Mouse (Mus musculus) hindbrain, embryonic 16.5 days (tissue): Measurements from ENCODE around the gene Nr6a1. TPM values are rescaled to one million over a fixed set of nuclear protein-coding genes. Genes with fewer than 3 reads are reported as not detected.
A peak's percentile ranks its signal among the peaks of the same experiment; 100 is the strongest.

ENCODE experiments used
- ATAC-seq: fragments of 200-750 bp; cut with Nextera tagmentation; 2 replicates; pipeline ENCODE4 v1.8.0; 2017; ENCODE audit warnings: moderate TSS enrichment, moderate library complexity
- H3K27ac ChIP-seq: fragments of 300-500 bp; sonication (generic); 2 replicates; pipeline ENCODE4 v1.5.1; 2014; ENCODE audit warnings: low read depth, mild to moderate bottlenecking, control low read depth, low read length, moderate library complexity
- H3K27me3 ChIP-seq: fragments of 300-500 bp; sonication (generic); replicated peaks from 2 replicates; pipeline ENCODE4 v1.6.1; 2014; ENCODE audit warnings: low read length; ENCODE audit not compliant: control insufficient read depth, insufficient read depth
- H3K36me3 ChIP-seq: fragments of 300-500 bp; sonication (generic); 2 replicates; pipeline ENCODE4 v1.6.1; 2014; ENCODE audit warnings: mild to moderate bottlenecking, low read length, moderate library complexity, mixed read lengths; ENCODE audit not compliant: control insufficient read depth, insufficient read depth
- H3K4me1 ChIP-seq: fragments of 300-500 bp; sonication (generic); 2 replicates; pipeline ENCODE4 v1.6.1; 2014; ENCODE audit warnings: low read depth, low read length; ENCODE audit not compliant: control insufficient read depth, insufficient read depth
- H3K4me2 ChIP-seq: fragments of 300-500 bp; sonication (generic); 2 replicates; pipeline ENCODE4 v1.6.1; 2014; ENCODE audit warnings: mild to moderate bottlenecking, low read length, control low read depth, moderate library complexity
- H3K4me3 ChIP-seq: fragments of 300-500 bp; sonication (generic); 2 replicates; pipeline ENCODE4 v1.5.1; 2014; ENCODE audit warnings: mild to moderate bottlenecking, low read length, control low read depth, moderate library complexity
- H3K9ac ChIP-seq: fragments of 300-500 bp; sonication (generic); 2 replicates; pipeline ENCODE4 v1.6.1; 2014; ENCODE audit warnings: low read depth, mild to moderate bottlenecking, control low read depth, low read length, moderate library complexity
- H3K9me3 ChIP-seq: fragments of 300-500 bp; sonication (generic); 2 replicates; pipeline ENCODE4 v1.6.1; 2014; ENCODE audit warnings: mild to moderate bottlenecking, low read length, moderate library complexity; ENCODE audit not compliant: control insufficient read depth
- WGBS: fragments of 180-500 bp; shearing (Covaris S2); extraction: QIAGEN DNeasy Blood & Tissue Kit; methylation state at CpG from one replicate; pipeline ENCODE4 v1.1.7; 2014; 5-methylcytosine and 5-hydroxymethylcytosine counted together
- polyA plus RNA-seq: library from polyadenylated mRNA; unstranded; fragments of >200 nt; fragmentation: Nextera tagmentation; extraction: Ambion mirVana; gene quantifications from 2 replicates; pipeline ENCODE4 v1.2.1, GENCODE M21; 2015

The Nr6a1 gene
- polyA plus RNA-seq, 1 experiment from 2014 or later, result 2.4 TPM

GRCm38 (mm10) chr2:38695770-38696169 lies 231.7 kb downstream of the Nr6a1 start:
- WGBS, result 51% methylated on average over 9 of the region's 9 CpGs
- H3K36me3 ChIP-seq, result no peaks in the 10 kb centered on the region
- H3K9me3 ChIP-seq, result no peaks in the 10 kb centered on the region
- no peaks in the 10 kb centered on the region for H3K27me3 ChIP-seq
- no peak overlapping the region for H3K4me2 ChIP-seq
- no peak overlapping the region for H3K9ac ChIP-seq
- H3K4me1 ChIP-seq, result peaks cover 8% of the 10 kb centered on the region
- no peak overlapping the region for H3K4me3 ChIP-seq
- no peak for ATAC-seq
- H3K27ac ChIP-seq, result no peak overlapping the region

- ATAC-seq, result no peak
- Histone ChIP-seq H3K4me2 (no peak overlapping the region), H3K4me1 (peaks cover 12% of the 10 kb centered on the region), H3K36me3 (no peaks in the 10 kb centered on the region), H3K27me3 (no peaks in the 10 kb centered on the region), H3K27ac (no peak overlapping the region), H3K9ac (no peak overlapping the region), H3K4me3 (no peak overlapping the region), H3K9me3 (no peaks in the 10 kb centered on the region)
- 25% methylated on average over 8 of the region's 8 CpGs for WGBS
These were observed 235.9 kb downstream of the Nr6a1 start for GRCm38 (mm10) chr2:38691542-38691941.

GRCm38 (mm10) chr2:38689881-38690280 lies 237.6 kb downstream of the Nr6a1 start:
- Histone ChIP-seq H3K9ac (no peak overlapping the region), H3K36me3 (no peaks in the 10 kb centered on the region), H3K9me3 (no peaks in the 10 kb centered on the region), H3K4me1 (peaks cover 12% of the 10 kb centered on the region), H3K27me3 (no peaks in the 10 kb centered on the region), H3K4me2 (no peak overlapping the region), H3K4me3 (no peak overlapping the region), H3K27ac (no peak overlapping the region)
- ATAC-seq, result no peak
- WGBS, result 20% methylated on average over 1 of the region's 1 CpGs

- WGBS, result 3% methylated on average over 25 of the region's 29 CpGs
- Histone ChIP-seq H3K36me3 (no peaks in the 10 kb centered on the region), H3K4me2 (peak overlapping the region; percentile 67), H3K27me3 (no peaks in the 10 kb centered on the region), H3K9me3 (no peaks in the 10 kb centered on the region), H3K4me3 (peak overlapping the region; percentile 34), H3K9ac (peak overlapping the region; percentile 61), H3K27ac (peak overlapping the region; percentile 42; the same call in 1 of the 2 replicates), H3K4me1 (peaks cover 12% of the 10 kb centered on the region)
- ATAC-seq, result peak; percentile 85
These were observed 238.5 kb downstream of the Nr6a1 start for GRCm38 (mm10) chr2:38688791-38689520.

GRCm38 (mm10) chr2:38685746-38686145 lies 241.7 kb downstream of the Nr6a1 start:
- no peak for ATAC-seq
- no peak overlapping the region for H3K9ac ChIP-seq
- WGBS, result 76% methylated on average over 3 of the region's 3 CpGs
- H3K27ac ChIP-seq, result no peak overlapping the region
- H3K4me1 ChIP-seq, result peaks cover 12% of the 10 kb centered on the region
- H3K4me3 ChIP-seq, result no peak overlapping the region
- H3K9me3 ChIP-seq, result no peaks in the 10 kb centered on the region
- H3K36me3 ChIP-seq, result no peaks in the 10 kb centered on the region
- no peak overlapping the region for H3K4me2 ChIP-seq
- no peaks in the 10 kb centered on the region for H3K27me3 ChIP-seq

- Histone ChIP-seq H3K4me2 (no peak overlapping the region), H3K9me3 (no peaks in the 10 kb centered on the region), H3K27ac (no peak overlapping the region), H3K4me3 (no peak overlapping the region), H3K36me3 (no peaks in the 10 kb centered on the region), H3K4me1 (peaks cover under 1% of the 10 kb centered on the region; the same call in 1 of the 2 replicates), H3K27me3 (no peaks in the 10 kb centered on the region), H3K9ac (no peak overlapping the region)
- no peak for ATAC-seq
- WGBS, result 81% methylated on average over 5 of the region's 5 CpGs
These were observed 244.4 kb downstream of the Nr6a1 start for GRCm38 (mm10) chr2:38683083-38683482.

GRCm38 (mm10) chr2:38682209-38682608 lies 245.3 kb downstream of the Nr6a1 start:
- Histone ChIP-seq H3K36me3 (no peaks in the 10 kb centered on the region), H3K9me3 (no peaks in the 10 kb centered on the region), H3K4me2 (no peak overlapping the region), H3K4me3 (no peak overlapping the region), H3K27me3 (no peaks in the 10 kb centered on the region), H3K9ac (no peak overlapping the region), H3K27ac (no peak overlapping the region), H3K4me1 (no peaks in the 10 kb centered on the region)
- ATAC-seq, result no peak
- WGBS, result 92% methylated on average over 5 of the region's 5 CpGs

- no peaks in the 10 kb centered on the region for H3K36me3 ChIP-seq
- no peak overlapping the region for H3K4me2 ChIP-seq
- H3K9me3 ChIP-seq, result no peaks in the 10 kb centered on the region
- no peak overlapping the region for H3K9ac ChIP-seq
- no peak for ATAC-seq
- H3K4me1 ChIP-seq, result no peaks in the 10 kb centered on the region
- H3K27ac ChIP-seq, result no peak overlapping the region
- H3K27me3 ChIP-seq, result no peaks in the 10 kb centered on the region
- H3K4me3 ChIP-seq, result no peak overlapping the region
These were observed 248.5 kb downstream of the Nr6a1 start for GRCm38 (mm10) chr2:38678947-38679346.

- ATAC-seq, result peak; percentile 51
- no peaks in the 10 kb centered on the region for H3K4me1 ChIP-seq
- H3K36me3 ChIP-seq, result no peaks in the 10 kb centered on the region
- no peak overlapping the region for H3K9ac ChIP-seq
- 54% methylated on average over 9 of the region's 9 CpGs for WGBS
- no peaks in the 10 kb centered on the region for H3K9me3 ChIP-seq
- no peak overlapping the region for H3K4me2 ChIP-seq
- H3K27ac ChIP-seq, result no peak overlapping the region
- no peaks in the 10 kb centered on the region; the same call in 1 of the 2 replicates for H3K27me3 ChIP-seq
- no peak overlapping the region for H3K4me3 ChIP-seq
These were observed 252.0 kb downstream of the Nr6a1 start for GRCm38 (mm10) chr2:38675366-38675969.
